Mouse (Mus musculus): ENCODE measurements around the gene Emsy.

DNA sequence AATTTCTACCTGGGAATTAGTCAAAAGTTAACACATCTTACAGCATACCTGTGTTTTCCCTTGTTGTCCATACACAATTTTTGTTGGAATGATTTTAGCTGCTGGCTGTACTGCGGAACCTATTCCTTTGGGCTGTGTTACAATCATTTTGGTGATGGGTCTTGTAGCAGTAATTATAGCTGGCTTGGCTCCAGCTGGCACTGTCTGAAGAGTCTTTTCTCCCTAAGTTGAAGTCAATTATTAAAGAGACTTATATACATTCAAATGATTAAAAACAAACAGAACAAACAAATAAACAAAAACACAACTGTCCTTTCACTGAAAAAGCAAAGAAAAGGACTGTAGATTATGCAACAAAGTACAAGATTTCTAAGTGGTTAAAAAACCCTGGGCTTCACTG lies 43.6 kb downstream of the Emsy start:
- no peak for TF ChIP-seq CTCF (IDR thresholded peaks at IDR 0.05; ENCODE audit: low read depth)
- no peak for TF ChIP-seq EP300 (IDR thresholded peaks at IDR 0.05; ENCODE audit: low read depth)
